Mouse (Mus musculus) kidney, adult 2 months (tissue): ENCODE results near the gene Zfp768.

Experiments
- CTCF ChIP-seq: fragments of 200-500 bp; conservative IDR thresholded peaks from 2 replicates; pipeline ENCODE4 v1.5.1; 2011; ENCODE audit warnings: low read depth, mild to moderate bottlenecking, control low read depth, low read length, moderate library complexity, mixed read lengths; ENCODE audit not compliant: insufficient read depth, insufficient read length
- POLR2A ChIP-seq: fragments of 200-500 bp; IDR thresholded peaks from one replicate; pipeline ENCODE4 v1.6.1; 2011; ENCODE audit warnings: low read depth, low read length, control low read depth

- TF ChIP-seq CTCF (no peak), POLR2A (no peak)
These were observed 1.3 kb upstream of the Zfp768 start for GRCm38 (mm10) chr7:127346676-127347075.
